8 mouse cellular contexts compared by ENCODE assay signal in the genomic region with DNA sequence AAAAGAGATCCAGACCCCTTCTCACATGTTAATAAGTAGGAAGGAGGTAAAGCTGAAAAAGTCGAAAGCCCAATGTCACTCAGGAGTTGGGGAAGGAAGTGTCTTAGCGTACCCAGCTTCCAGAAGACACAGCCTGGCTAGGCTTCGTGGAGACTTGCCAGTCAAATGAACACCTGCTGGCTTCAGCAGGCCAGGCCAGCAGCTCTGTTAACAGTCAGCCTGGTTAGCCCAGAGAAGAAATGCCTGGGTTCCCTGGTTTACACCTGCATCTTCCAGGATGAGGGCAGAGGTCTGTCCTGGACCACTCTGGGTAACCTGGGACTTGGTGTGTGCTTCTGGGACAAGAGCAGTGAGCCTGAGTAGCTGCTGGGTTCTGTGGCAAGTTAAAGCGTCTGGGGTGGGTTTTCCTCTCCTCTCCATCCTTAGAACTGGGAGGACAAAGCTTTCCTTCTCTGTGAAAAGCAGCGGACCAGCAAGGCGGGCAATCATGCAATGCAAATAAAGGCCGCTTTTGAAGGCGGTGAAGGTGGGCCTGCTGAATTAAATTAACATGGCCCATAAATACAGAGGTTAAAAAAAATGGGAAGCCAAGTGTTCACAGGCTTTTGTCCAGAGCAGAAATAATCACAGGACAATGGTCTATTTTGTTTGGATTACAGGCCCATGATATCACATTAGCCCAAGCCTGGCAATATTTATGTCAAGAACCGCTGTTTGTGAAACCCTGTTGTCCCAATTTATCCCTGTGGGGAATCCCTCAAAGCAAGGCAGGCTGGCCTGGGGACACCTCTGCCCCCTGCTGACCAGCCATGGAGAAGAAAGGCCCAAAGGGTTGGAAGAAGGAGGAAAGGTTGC.
DNase-seq lines count a peak whose midpoint lies in the region; ATAC-seq lines count a peak whose summit lies in the region.

No protein-coding gene starts in this region.

- H3K27me3 ChIP-seq in heart, embryonic 15.5 days, result no peaks in the 10 kb centered on the region
- H3K27me3 ChIP-seq in heart, embryonic 11.5 days (ENCODE audit: control insufficient read depth, insufficient read depth, low read length), result no peaks in the 10 kb centered on the region
- H3K27me3 ChIP-seq in forebrain, embryonic 11.5 days (ENCODE audit: control insufficient read depth, insufficient read depth, low read length), result peaks cover 23% of the 10 kb centered on the region
- H3K27me3 ChIP-seq in limb, embryonic 10.5 days (ENCODE audit: low read depth, poor library complexity, severe bottlenecking), result no peaks in the 10 kb centered on the region

- DNase-seq in ZHBTc4 (ENCODE audit: low read depth, low spot score), result peak; percentile 20
- peak; percentile 60 for DNase-seq in forebrain, embryonic 11.5 days (ENCODE audit: low spot score)
- DNase-seq in limb, embryonic 10.5 days (ENCODE audit: low spot score), result no peak
- peak; percentile 63 for DNase-seq in retina, postnatal 1 day
- DNase-seq in ovary, adult 18-20 months (ENCODE audit: low spot score), result no peak
- no peak for DNase-seq in spleen, postnatal 4 days (ENCODE audit: low spot score in 2 of 2)

- no peak overlapping the region for H3K4me2 ChIP-seq in heart, embryonic 15.5 days
- no peak overlapping the region for H3K4me2 ChIP-seq in heart, embryonic 11.5 days
- no peak overlapping the region for H3K4me2 ChIP-seq in forebrain, embryonic 11.5 days (ENCODE audit: low read depth, low read length, severe bottlenecking)

- peaks cover 23% of the 10 kb centered on the region for H3K4me1 ChIP-seq in heart, embryonic 15.5 days (replicated peaks)
- H3K4me1 ChIP-seq in heart, embryonic 11.5 days (ENCODE audit: control insufficient read depth, insufficient read depth, low read length), result no peaks in the 10 kb centered on the region
- H3K4me1 ChIP-seq in forebrain, embryonic 11.5 days (replicated peaks; ENCODE audit: control insufficient read depth, insufficient read depth, low read length), result peaks cover 14% of the 10 kb centered on the region; the same call in 1 of the 2 replicates
- peaks cover 15% of the 10 kb centered on the region; the same call in 1 of the 2 replicates for H3K4me1 ChIP-seq in limb, embryonic 10.5 days

- no peak overlapping the region for H3K9ac ChIP-seq in heart, embryonic 15.5 days
- no peak overlapping the region for H3K9ac ChIP-seq in heart, embryonic 11.5 days (ENCODE audit: low read depth, low read length)
- H3K9ac ChIP-seq in forebrain, embryonic 11.5 days (ENCODE audit: low read length), result no peak overlapping the region

- ATAC-seq in heart, embryonic 15.5 days (replicated peaks; ENCODE audit: insufficient number of reproducible peaks, insufficient read depth, low FRiP score, low read depth), result no peak
- no peak for ATAC-seq in heart, embryonic 11.5 days (replicated peaks; ENCODE audit: insufficient number of reproducible peaks, low FRiP score, low TSS enrichment)
- ATAC-seq in forebrain, embryonic 11.5 days (replicated peaks; ENCODE audit: low FRiP score), result peak; percentile 58

- WGBS in heart, embryonic 15.5 days, result 75% methylated on average over 9 of the region's 9 CpGs
- WGBS in heart, embryonic 11.5 days (ENCODE audit: insufficient replicate concordance), result 69% methylated on average over 9 of the region's 9 CpGs
- WGBS in forebrain, embryonic 11.5 days, result 23% methylated on average over 9 of the region's 9 CpGs
- WGBS in limb, embryonic 10.5 days, result 70% methylated on average over 9 of the region's 9 CpGs

- no peak overlapping the region for H3K4me3 ChIP-seq in heart, embryonic 15.5 days
- no peak overlapping the region for H3K4me3 ChIP-seq in heart, embryonic 11.5 days (ENCODE audit: low read depth, low read length)
- H3K4me3 ChIP-seq in forebrain, embryonic 11.5 days (ENCODE audit: low read depth, low read length), result no peak overlapping the region
- no peak overlapping the region for H3K4me3 ChIP-seq in limb, embryonic 10.5 days

- H3K9me3 ChIP-seq in heart, embryonic 15.5 days (replicated peaks), result no peaks in the 10 kb centered on the region
- no peaks in the 10 kb centered on the region for H3K9me3 ChIP-seq in heart, embryonic 11.5 days (replicated peaks; ENCODE audit: control insufficient read depth, low read length)
- no peaks in the 10 kb centered on the region for H3K9me3 ChIP-seq in forebrain, embryonic 11.5 days (ENCODE audit: control insufficient read depth, low read length)
- no peaks in the 10 kb centered on the region for H3K9me3 ChIP-seq in limb, embryonic 10.5 days (replicated peaks)

- H3K27ac ChIP-seq in heart, embryonic 15.5 days, result peak overlapping the region; percentile 63
- H3K27ac ChIP-seq in heart, embryonic 11.5 days (ENCODE audit: low read depth, low read length), result no peak overlapping the region
- H3K27ac ChIP-seq in forebrain, embryonic 11.5 days (ENCODE audit: low read depth, low read length), result 0 out of 2 replicates have a peak overlapping the region, but pooled peaks have one; percentile 42
- H3K27ac ChIP-seq in limb, embryonic 10.5 days, result peak overlapping the region; percentile 31; the same call in 1 of the 2 replicates

- H3K36me3 ChIP-seq in heart, embryonic 15.5 days, result no peaks in the 10 kb centered on the region
- no peaks in the 10 kb centered on the region for H3K36me3 ChIP-seq in heart, embryonic 11.5 days (ENCODE audit: control insufficient read depth, insufficient read depth, low read length)
- H3K36me3 ChIP-seq in forebrain, embryonic 11.5 days (ENCODE audit: control insufficient read depth, insufficient read depth, low read length), result no peaks in the 10 kb centered on the region
- H3K36me3 ChIP-seq in limb, embryonic 10.5 days, result no peaks in the 10 kb centered on the region

Comparison
In these comparisons a context has a peak if more than half of its experiments do, and no peak if none do; other contexts are left out.
1. DNase-seq: peak in ZHBTc4 (single experiment), forebrain, embryonic 11.5 days (single experiment) and retina, postnatal 1 day (single experiment); none in limb, embryonic 10.5 days (single experiment), ovary, adult 18-20 months (single experiment) and spleen, postnatal 4 days (0 of 2).